Mouse (Mus musculus) liver, embryonic 14.5 days (tissue): Measurements from ENCODE around the gene Erp29. TPM values are rescaled to one million over a fixed set of nuclear protein-coding genes. Genes with fewer than 3 reads are reported as not detected.

Source experiments
- ATAC-seq: fragments of 200-750 bp; cut with Nextera tagmentation; 2 replicates; pipeline ENCODE4 v1.8.0; 2017; ENCODE audit warnings: moderate number of reproducible peaks, mild to moderate bottlenecking, moderate library complexity; ENCODE audit not compliant: insufficient read depth
- DNase-seq, 3 experiments: peaks; one replicate each; pipeline ENCODE4 v3.0.0-alpha.2; 2012 to 2013; ENCODE audit warnings: low read depth in 3 of 3, low spot score in 3 of 3
- H3K27ac ChIP-seq: fragments of 300-500 bp; sonication (generic); 2 replicates; pipeline ENCODE4 v1.5.1; 2014; ENCODE audit warnings: moderate library complexity, mild to moderate bottlenecking, control low read depth, inconsistent platforms
- H3K27me3 ChIP-seq: fragments of 300-500 bp; sonication (generic); 2 replicates; pipeline ENCODE4 v1.6.1; 2014; ENCODE audit warnings: mild to moderate bottlenecking, low read length, moderate library complexity; ENCODE audit not compliant: control insufficient read depth, insufficient read depth
- H3K36me3 ChIP-seq: fragments of 300-500 bp; sonication (generic); replicated peaks from 2 replicates; pipeline ENCODE4 v1.6.1; 2014; ENCODE audit warnings: low read depth; ENCODE audit not compliant: control insufficient read depth, insufficient read depth
- H3K4me1 ChIP-seq, 2 experiments: fragments of 200-500 bp in 1 of 2; fragments of 300-500 bp in 1 of 2; sonication (generic) in 1 of 2; replicated peaks; 2 replicates each; pipeline ENCODE4 v1.6.1; 2012 to 2014; ENCODE audit warnings: antibody characterized with exemption in 1 of 2, inconsistent platforms in 1 of 2, low read length in 1 of 2; ENCODE audit not compliant: control insufficient read depth in 2 of 2, insufficient read depth in 2 of 2
- H3K4me2 ChIP-seq: fragments of 300-500 bp; sonication (generic); 2 replicates; pipeline ENCODE4 v1.6.1; 2014; ENCODE audit warnings: low read depth, mild to moderate bottlenecking, control low read depth, moderate library complexity
- H3K4me3 ChIP-seq, 2 experiments: fragments of 200-500 bp in 1 of 2; fragments of 300-500 bp in 1 of 2; sonication (generic) in 1 of 2; 2 replicates each; pipeline ENCODE4 v1.5.1; 2012 to 2014; ENCODE audit warnings: low read depth in 2 of 2, low read length in 2 of 2, mild to moderate bottlenecking in 2 of 2, control low read depth in 1 of 2, inconsistent platforms in 1 of 2, moderate library complexity in 1 of 2; ENCODE audit not compliant: insufficient read depth in 1 of 2
- H3K9ac ChIP-seq: fragments of 300-500 bp; sonication (generic); replicated peaks from 2 replicates; pipeline ENCODE4 v1.6.1; 2014; ENCODE audit warnings: mild to moderate bottlenecking, control low read depth, moderate library complexity
- H3K9me3 ChIP-seq: fragments of 300-500 bp; sonication (generic); 2 replicates; pipeline ENCODE4 v1.6.1; 2016; ENCODE audit warnings: low read length, mixed read lengths; ENCODE audit not compliant: control insufficient read depth
- CTCF ChIP-seq: IDR thresholded peaks from 2 replicates; pipeline ENCODE4 v1.5.1; 2016; ENCODE audit warnings: antibody characterized with exemption, low read depth, control low read depth
- EP300 ChIP-seq: IDR thresholded peaks from 2 replicates; pipeline ENCODE4 v1.6.1; 2016; ENCODE audit warnings: antibody characterized with exemption, low read depth
- WGBS: fragments of 180-500 bp; shearing (Covaris S2); extraction: QIAGEN DNeasy Blood & Tissue Kit; methylation state at CpG from one replicate; pipeline ENCODE4 v1.1.7; 2014; ENCODE audit not compliant: insufficient replicate concordance; 5-methylcytosine and 5-hydroxymethylcytosine counted together
- polyA plus RNA-seq, 2 experiments: library from polyadenylated mRNA; depleted of rRNA in 1 of 2; stranded (reverse) in 1 of 2; unstranded in 1 of 2; fragments of >200 nt; fragmentation: Nextera tagmentation in 1 of 2; extraction: Ambion mirVana in 1 of 2; gene quantifications; 2 replicates each; pipeline versions ENCODE4 v1.2.1 to v1.2.3; 2012 to 2014

Erp29 gene
- polyA plus RNA-seq, 2 experiments: 63.7 to 74.9 TPM

GRCm38 (mm10) chr5:121463601-121464250 is 11.4 kb upstream of the Erp29 start:
- Histone ChIP-seq H3K9me3 (no peaks in the 10 kb centered on the region), H3K4me3 (no peak overlapping the region), H3K27ac (no peak overlapping the region), H3K9ac (no peak overlapping the region), H3K4me2 (no peak overlapping the region), H3K27me3 (no peaks in the 10 kb centered on the region), H3K36me3 (no peaks in the 10 kb centered on the region), H3K4me1 (peaks cover 3 to 17% of the 10 kb centered on the region in 2 experiments; a peak in 3 of 4 replicates)
- no peak for TF ChIP-seq CTCF
- no peak for TF ChIP-seq EP300
- no peak for DNase-seq
- WGBS: 60% methylated on average over 5 of the region's 5 CpGs
- ATAC-seq: no peak

- no peak for ATAC-seq
- Histone ChIP-seq H3K27ac (no peak overlapping the region), H3K9me3 (no peaks in the 10 kb centered on the region), H3K4me2 (no peak overlapping the region), H3K36me3 (no peaks in the 10 kb centered on the region), H3K9ac (no peak overlapping the region), H3K4me1 (peaks cover 3 to 17% of the 10 kb centered on the region in 2 experiments; a peak in 3 of 4 replicates), H3K27me3 (no peaks in the 10 kb centered on the region), H3K4me3 (no peak overlapping the region)
- TF ChIP-seq CTCF (no peak), EP300 (no peak)
- WGBS: 72% methylated on average over 5 of the region's 5 CpGs
- no peak for DNase-seq
Observed at GRCm38 (mm10) chr5:121462967-121463366, 10.7 kb upstream of the Erp29 start.

- peak; percentile 38; the same call in 1 of the 2 replicates for ATAC-seq
- no peak for TF ChIP-seq EP300
- no peak for TF ChIP-seq CTCF
- Histone ChIP-seq H3K4me2 (peak overlapping the region; percentile 0), H3K4me3 (no peak overlapping the region), H3K9me3 (no peaks in the 10 kb centered on the region), H3K36me3 (no peaks in the 10 kb centered on the region), H3K27me3 (no peaks in the 10 kb centered on the region), H3K27ac (peak overlapping the region; percentile 2; the same call in 1 of the 2 replicates), H3K9ac (no peak overlapping the region), H3K4me1 (peaks cover 3 to 17% of the 10 kb centered on the region in 2 experiments; a peak in 3 of 4 replicates)
- WGBS: 14% methylated on average over 1 of the region's 1 CpGs
- DNase-seq: no peak
Observed at GRCm38 (mm10) chr5:121462171-121462502, 9.8 kb upstream of the Erp29 start.

GRCm38 (mm10) chr5:121461339-121462170 is 9.2 kb upstream of the Erp29 start:
- peak; percentile 46; the same call in 1 of the 2 replicates for TF ChIP-seq EP300
- TF ChIP-seq CTCF: no peak
- H3K4me2 ChIP-seq: peak overlapping the region; percentile 0
- H3K36me3 ChIP-seq: no peaks in the 10 kb centered on the region
- H3K27me3 ChIP-seq: no peaks in the 10 kb centered on the region
- H3K9ac ChIP-seq: no peak overlapping the region
- WGBS: 35% methylated on average over 4 of the region's 4 CpGs
- H3K9me3 ChIP-seq: no peaks in the 10 kb centered on the region
- H3K4me3 ChIP-seq: no peak overlapping the region
- DNase-seq (no peak), ATAC-seq (peak; percentile 80)
- H3K4me1 ChIP-seq: peaks cover 3 to 17% of the 10 kb centered on the region in 2 experiments
- no peak overlapping the region; the same call in 1 of the 2 replicates for H3K27ac ChIP-seq

- Histone ChIP-seq H3K4me1 (peaks cover 8 to 11% of the 10 kb centered on the region in 2 experiments), H3K27ac (no peak overlapping the region), H3K36me3 (no peaks in the 10 kb centered on the region), H3K4me3 (no peak overlapping the region), H3K9me3 (no peaks in the 10 kb centered on the region), H3K9ac (no peak overlapping the region), H3K4me2 (no peak overlapping the region), H3K27me3 (no peaks in the 10 kb centered on the region)
- no peak for DNase-seq
- TF ChIP-seq CTCF (no peak), EP300 (no peak)
- ATAC-seq: no peak
- WGBS: 43% methylated on average over 9 of the region's 9 CpGs
Observed at GRCm38 (mm10) chr5:121455510-121456265, 3.4 kb upstream of the Erp29 start.
